ENCODE assay signal across 31 mouse cellular contexts in the genomic region with DNA sequence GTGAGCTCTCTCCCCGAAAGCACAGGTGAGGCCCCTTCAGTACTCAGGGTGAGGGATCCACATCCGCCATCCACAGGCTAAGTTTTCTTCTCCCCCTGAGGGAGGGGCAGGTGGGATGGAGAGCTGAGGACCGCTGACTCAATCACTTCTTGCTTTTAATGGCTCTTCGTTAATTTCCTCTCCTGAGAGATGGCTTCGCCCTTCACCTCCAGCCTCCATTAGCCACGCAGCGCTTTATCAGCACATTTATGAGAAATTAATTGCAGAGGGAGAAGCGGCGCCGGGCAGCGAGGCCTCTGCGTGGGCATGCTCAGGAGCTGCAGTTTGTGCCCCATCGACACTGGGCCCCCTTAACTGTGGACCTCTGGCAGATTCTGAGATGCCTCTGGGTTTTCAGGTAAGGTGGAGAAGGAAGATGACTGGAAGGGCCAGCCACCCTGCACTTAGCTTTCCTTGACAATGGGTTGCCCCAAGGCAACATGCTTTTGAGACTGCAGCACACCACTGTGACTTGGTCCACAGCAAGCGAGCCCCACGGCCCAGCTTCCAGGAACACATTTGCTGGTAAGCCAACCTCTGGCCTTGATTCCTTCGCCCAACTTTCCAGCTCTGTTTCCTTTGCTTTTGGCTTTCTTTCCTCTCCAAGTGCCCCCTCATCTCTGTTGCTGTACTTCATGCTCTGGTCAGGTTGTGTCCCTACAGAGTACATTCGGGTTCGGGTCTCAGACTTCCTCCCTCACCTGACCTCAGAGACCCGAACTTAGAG. TPM values are rescaled to one million over a fixed set of nuclear protein-coding genes. Genes with fewer than 3 reads are reported as not detected.
DNase-seq lines count a peak whose midpoint lies in the region; ATAC-seq lines count a peak whose summit lies in the region.
"Had no signal": no experiment of that assay in that cellular context is flagged by ENCODE, and none has a peak within 500 bp of the region (broad histone marks: within the 10 kb centered on the region; RNA-seq: fewer than 3 reads in every experiment).

No protein-coding gene starts in this region.

- H3K4me2 ChIP-seq in hindbrain, embryonic 16.5 days (ENCODE audit: low read length): no peak overlapping the region
- no peak overlapping the region for H3K4me2 ChIP-seq in liver, embryonic 11.5 days
- no peak overlapping the region for H3K4me2 ChIP-seq in liver, embryonic 12.5 days
- H3K4me2 ChIP-seq: intestine, embryonic 15.5 days; limb, embryonic 15.5 days; midbrain, embryonic 12.5 days; stomach, embryonic 15.5 days had no signal

- DNase-seq in hindbrain, embryonic 10.5 days (ENCODE audit: low spot score): peak; percentile 1
- peak; percentile 27 for DNase-seq in liver, embryonic 11.5 days (ENCODE audit: low spot score)
- DNase-seq in spleen, postnatal 4 days (ENCODE audit: low spot score in 2 of 2): peak; percentile 7 to 58
- DNase-seq in spleen, adult 12 weeks (ENCODE audit: low spot score): no peak
- peak; percentile 7 for DNase-seq in embryonic facial prominence, embryonic 10.5 days (ENCODE audit: low spot score)
- no peak for DNase-seq in ovary, postnatal 10 days (ENCODE audit: low spot score)
- DNase-seq: adrenal gland, adult 2 months; adrenal gland, postnatal 36 days; B cell, adult 2 months; cerebellum, adult 18-20 months; cerebellum, postnatal 10 days; forebrain, postnatal 0 days; heart, postnatal 14 days; kidney, adult 8-10 months; kidney, postnatal 4 days; lung, postnatal 36 days; thymus, adult 18-20 months; thymus, postnatal 25 days had no signal

- H3K27me3 ChIP-seq in hindbrain, embryonic 10.5 days (ENCODE audit: insufficient read depth, poor library complexity, severe bottlenecking): no peaks in the 10 kb centered on the region
- no peaks in the 10 kb centered on the region for H3K27me3 ChIP-seq in hindbrain, embryonic 16.5 days (replicated peaks; ENCODE audit: control insufficient read depth, insufficient read depth, low read length)
- H3K27me3 ChIP-seq in liver, embryonic 11.5 days (replicated peaks; ENCODE audit: control insufficient read depth, insufficient read depth, low read length): no peaks in the 10 kb centered on the region
- 0 out of 2 replicates have a peak, but pooled peaks cover 3% of the 10 kb centered on the region for H3K27me3 ChIP-seq in liver, embryonic 12.5 days (replicated peaks)
- no peaks in the 10 kb centered on the region for H3K27me3 ChIP-seq in embryonic facial prominence, embryonic 10.5 days (replicated peaks; ENCODE audit: low read depth, poor library complexity, severe bottlenecking)
- H3K27me3 ChIP-seq: intestine, embryonic 15.5 days; limb, embryonic 15.5 days; midbrain, embryonic 12.5 days; stomach, embryonic 15.5 days had no signal

- H3K4me1 ChIP-seq in hindbrain, embryonic 10.5 days (replicated peaks): no peaks in the 10 kb centered on the region
- peaks cover 3% of the 10 kb centered on the region; the same call in 1 of the 2 replicates for H3K4me1 ChIP-seq in hindbrain, embryonic 16.5 days (ENCODE audit: control insufficient read depth, insufficient read depth, low read depth, low read length)
- no peaks in the 10 kb centered on the region for H3K4me1 ChIP-seq in liver, embryonic 11.5 days (replicated peaks; ENCODE audit: control insufficient read depth, insufficient read depth, low read length)
- no peaks in the 10 kb centered on the region for H3K4me1 ChIP-seq in liver, embryonic 12.5 days
- H3K4me1 ChIP-seq in embryonic facial prominence, embryonic 10.5 days: peaks cover 7% of the 10 kb centered on the region; the same call in 1 of the 2 replicates
- H3K4me1 ChIP-seq: intestine, embryonic 15.5 days; limb, embryonic 15.5 days; midbrain, embryonic 12.5 days; stomach, embryonic 15.5 days had no signal

- WGBS in hindbrain, embryonic 10.5 days: 88% methylated on average over 19 of the region's 19 CpGs
- 78% methylated on average over 19 of the region's 19 CpGs for WGBS in hindbrain, embryonic 16.5 days
- 84% methylated on average over 19 of the region's 19 CpGs for WGBS in liver, embryonic 11.5 days
- WGBS in liver, embryonic 12.5 days (ENCODE audit: insufficient replicate concordance): 74% methylated on average over 19 of the region's 19 CpGs
- 87% methylated on average over 19 of the region's 19 CpGs for WGBS in embryonic facial prominence, embryonic 10.5 days

- no peak for ATAC-seq in hindbrain, embryonic 16.5 days
- ATAC-seq in liver, embryonic 11.5 days (replicated peaks; ENCODE audit: low FRiP score): no peak
- no peak for ATAC-seq in liver, embryonic 12.5 days
- ATAC-seq: activated CD4-positive, CD25-positive, alpha-beta regulatory T cell, adult 4 months; forebrain, postnatal 0 days; intestine, embryonic 15.5 days had no signal

- H3K27ac ChIP-seq in hindbrain, embryonic 10.5 days: no peak overlapping the region
- no peak overlapping the region for H3K27ac ChIP-seq in hindbrain, embryonic 16.5 days (ENCODE audit: low read depth, low read length)
- H3K27ac ChIP-seq in liver, embryonic 11.5 days (ENCODE audit: low read depth, low read length): no peak overlapping the region
- H3K27ac ChIP-seq in liver, embryonic 12.5 days: no peak overlapping the region
- H3K27ac ChIP-seq in embryonic facial prominence, embryonic 10.5 days (replicated peaks): no peak overlapping the region
- H3K27ac ChIP-seq: intestine, embryonic 15.5 days; kidney, postnatal 0 days; limb, embryonic 15.5 days; midbrain, embryonic 12.5 days; stomach, embryonic 15.5 days had no signal

- no peak overlapping the region for H3K4me3 ChIP-seq in hindbrain, embryonic 10.5 days
- H3K4me3 ChIP-seq in hindbrain, embryonic 16.5 days (ENCODE audit: low read length): no peak overlapping the region
- H3K4me3 ChIP-seq in liver, embryonic 11.5 days (ENCODE audit: low read depth, low read length): no peak overlapping the region
- H3K4me3 ChIP-seq in liver, embryonic 12.5 days: no peak overlapping the region
- H3K4me3 ChIP-seq in embryonic facial prominence, embryonic 10.5 days: no peak overlapping the region
- H3K4me3 ChIP-seq: intestine, embryonic 15.5 days; limb, embryonic 15.5 days; midbrain, embryonic 12.5 days; stomach, embryonic 15.5 days had no signal

- H3K9ac ChIP-seq in hindbrain, embryonic 16.5 days (ENCODE audit: low read depth, low read length): no peak overlapping the region
- H3K9ac ChIP-seq in liver, embryonic 11.5 days (ENCODE audit: low read depth, low read length): no peak overlapping the region
- H3K9ac ChIP-seq in liver, embryonic 12.5 days: no peak overlapping the region
- H3K9ac ChIP-seq: forebrain, postnatal 0 days; intestine, embryonic 15.5 days; limb, embryonic 15.5 days; midbrain, embryonic 12.5 days; stomach, embryonic 15.5 days had no signal

- no peaks in the 10 kb centered on the region for H3K36me3 ChIP-seq in hindbrain, embryonic 10.5 days
- no peaks in the 10 kb centered on the region for H3K36me3 ChIP-seq in hindbrain, embryonic 16.5 days (ENCODE audit: control insufficient read depth, insufficient read depth, low read length)
- no peaks in the 10 kb centered on the region for H3K36me3 ChIP-seq in liver, embryonic 11.5 days (ENCODE audit: control insufficient read depth, insufficient read depth, low read length)
- no peaks in the 10 kb centered on the region for H3K36me3 ChIP-seq in liver, embryonic 12.5 days
- H3K36me3 ChIP-seq in embryonic facial prominence, embryonic 10.5 days (replicated peaks): no peaks in the 10 kb centered on the region
- H3K36me3 ChIP-seq: intestine, embryonic 15.5 days; limb, embryonic 15.5 days; midbrain, embryonic 12.5 days; stomach, embryonic 15.5 days had no signal

- no peaks in the 10 kb centered on the region for H3K9me3 ChIP-seq in hindbrain, embryonic 10.5 days
- 0 out of 2 replicates have a peak, but pooled peaks cover 2% of the 10 kb centered on the region for H3K9me3 ChIP-seq in hindbrain, embryonic 16.5 days (ENCODE audit: control insufficient read depth, low read length)
- 0 out of 2 replicates have a peak, but pooled peaks cover 3% of the 10 kb centered on the region for H3K9me3 ChIP-seq in liver, embryonic 11.5 days (ENCODE audit: control insufficient read depth, low read length)
- H3K9me3 ChIP-seq in liver, embryonic 12.5 days (replicated peaks): no peaks in the 10 kb centered on the region
- H3K9me3 ChIP-seq in embryonic facial prominence, embryonic 10.5 days: no peaks in the 10 kb centered on the region
- H3K9me3 ChIP-seq: intestine, embryonic 15.5 days; limb, embryonic 15.5 days; midbrain, embryonic 12.5 days; stomach, embryonic 15.5 days had no signal

RNA-seq across cellular contexts. Expression of a gene that starts 15.6 kb away (rescaled TPM):
- polyA plus RNA-seq in hindbrain, embryonic 10.5 days (2016; fragmentation: Nextera tagmentation; extraction: Ambion mirVana): 0.17 and 0.73 TPM in 2 replicates
- 0.20 TPM in 1 of 2 replicates, not detected in the other for polyA plus RNA-seq in hindbrain, embryonic 16.5 days (2015; fragmentation: Nextera tagmentation; extraction: Ambion mirVana)
- not detected in 2 replicates for polyA plus RNA-seq in liver, embryonic 11.5 days (2014; fragmentation: Nextera tagmentation; extraction: Ambion mirVana)
- 0.21 and 0.36 TPM in 2 replicates for polyA plus RNA-seq in liver, embryonic 12.5 days (2016; fragmentation: Nextera tagmentation; extraction: Ambion mirVana)
- polyA plus RNA-seq in embryonic facial prominence, embryonic 10.5 days (2016; fragmentation: Nextera tagmentation; extraction: Ambion mirVana): not detected in 2 replicates
- polyA plus RNA-seq: embryonic facial prominence, embryonic 11.5 days; heart, embryonic 14.5 days; hindbrain, embryonic 11.5 days had no signal

RNA-seq across cellular contexts. Expression of a gene that starts 50.3 kb away (rescaled TPM):
- not detected in 2 replicates for polyA plus RNA-seq in hindbrain, embryonic 10.5 days (2016; fragmentation: Nextera tagmentation; extraction: Ambion mirVana)
- polyA plus RNA-seq in hindbrain, embryonic 16.5 days (2015; fragmentation: Nextera tagmentation; extraction: Ambion mirVana): not detected in 2 replicates
- 0.17 and 0.23 TPM in 2 replicates for polyA plus RNA-seq in liver, embryonic 11.5 days (2014; fragmentation: Nextera tagmentation; extraction: Ambion mirVana)
- polyA plus RNA-seq in liver, embryonic 12.5 days (2016; fragmentation: Nextera tagmentation; extraction: Ambion mirVana): 0.07 and 0.20 TPM in 2 replicates
- not detected in 2 replicates for polyA plus RNA-seq in embryonic facial prominence, embryonic 10.5 days (2016; fragmentation: Nextera tagmentation; extraction: Ambion mirVana)
- polyA plus RNA-seq: activated CD4-positive, CD25-positive, alpha-beta regulatory T cell, adult 4 months; brain, embryonic 14.5 days; embryonic facial prominence, embryonic 11.5 days; forebrain, postnatal 0 days; heart, embryonic 14.5 days; hindbrain, embryonic 11.5 days; lung, embryonic 16.5 days; midbrain, embryonic 12.5 days had no signal

Comparison
In these comparisons a context has a peak if more than half of its experiments do, and no peak if none do; other contexts are left out.
1. DNase-seq: peak in hindbrain, embryonic 10.5 days (single experiment), liver, embryonic 11.5 days (single experiment), spleen, postnatal 4 days (2 of 2) and embryonic facial prominence, embryonic 10.5 days (single experiment); none in spleen, adult 12 weeks (single experiment) and ovary, postnatal 10 days (single experiment).